Mouse (Mus musculus): Measurements from ENCODE around the gene Pik3r6.

GRCm38 (mm10) chr11:68465090-68465489 is 37.7 kb upstream of the Pik3r6 start:
- TF ChIP-seq CTCF (IDR thresholded peaks at IDR 0.05; ENCODE audit: low read depth) (no peak), EP300 (IDR thresholded peaks at IDR 0.05; ENCODE audit: low read depth) (no peak)
